Mouse (Mus musculus): ENCODE results near the gene Shisal1.

The Shisal1 gene

DNA sequence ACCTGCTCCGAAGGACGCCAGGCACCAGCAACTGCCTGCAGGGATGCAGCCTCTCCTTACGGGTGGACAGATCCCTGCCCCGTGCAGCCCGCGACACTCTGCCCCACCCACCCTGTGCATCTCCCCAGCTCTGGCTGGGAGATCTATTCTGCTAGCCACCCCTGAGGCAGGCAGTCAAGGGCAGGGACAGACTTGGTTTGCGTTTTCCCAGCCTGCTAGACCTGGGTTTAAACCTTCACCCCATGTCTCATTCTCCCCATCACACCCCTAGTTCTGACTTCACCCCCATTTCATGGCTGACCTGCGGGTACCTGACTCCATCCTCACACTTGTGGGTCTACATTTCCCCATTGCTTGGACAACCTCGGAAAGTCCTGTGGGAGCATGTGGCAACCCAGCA, at the start of gene Shisal1:
TSS of gene Shisal1 (minus strand) at position 101 of the 400 bp plus-strand sequence.
- no peak for DNase-seq (ENCODE audit: low spot score)

GRCm38 (mm10) chr15:84490486-84490885, 43.6 kb upstream of the Shisal1 start:
- DNase-seq (ENCODE audit: low spot score) = no peak

DNA sequence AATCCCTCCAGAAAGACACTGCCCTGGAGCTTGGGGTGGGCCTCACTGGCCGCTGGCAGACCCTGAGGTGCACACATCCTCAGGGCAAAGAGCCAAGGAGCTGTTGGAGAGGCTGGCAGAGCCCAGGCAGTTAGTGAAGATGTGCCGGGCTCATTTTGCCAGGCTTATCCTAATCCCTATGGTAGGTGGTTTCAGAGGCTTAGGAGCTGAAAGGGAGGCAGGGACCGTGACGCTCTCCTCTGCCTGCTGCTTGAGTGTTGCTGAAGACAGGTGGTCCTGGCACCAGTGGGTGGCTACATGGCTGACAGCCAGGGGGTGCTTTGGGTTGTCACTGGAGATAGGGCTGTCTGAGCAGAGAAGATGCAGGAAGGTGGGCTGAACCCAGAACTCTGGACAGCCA, 37.4 kb upstream of the Shisal1 start:
- DNase-seq (ENCODE audit: low spot score) = no peak

DNA sequence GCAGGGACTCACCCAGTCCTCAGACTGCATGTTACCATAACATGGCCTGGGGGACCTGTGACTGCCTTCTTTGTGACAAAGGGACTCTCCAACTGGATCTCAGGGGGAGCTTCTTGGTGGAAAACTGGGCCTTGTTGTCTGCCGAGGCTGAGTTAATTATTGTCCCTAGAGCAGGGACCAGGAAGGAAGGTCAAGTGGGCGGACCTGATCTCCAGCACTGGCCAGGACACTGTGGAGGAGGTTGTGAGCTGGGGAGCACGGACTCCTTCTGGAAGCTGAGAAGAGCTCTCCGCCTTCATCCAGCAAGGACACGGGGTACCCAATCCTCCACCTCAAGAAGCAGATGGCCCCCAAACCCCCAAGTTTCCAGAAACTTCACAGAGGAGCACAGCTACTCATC, 36.7 kb upstream of the Shisal1 start:
- DNase-seq (ENCODE audit: low spot score) = no peak

DNA sequence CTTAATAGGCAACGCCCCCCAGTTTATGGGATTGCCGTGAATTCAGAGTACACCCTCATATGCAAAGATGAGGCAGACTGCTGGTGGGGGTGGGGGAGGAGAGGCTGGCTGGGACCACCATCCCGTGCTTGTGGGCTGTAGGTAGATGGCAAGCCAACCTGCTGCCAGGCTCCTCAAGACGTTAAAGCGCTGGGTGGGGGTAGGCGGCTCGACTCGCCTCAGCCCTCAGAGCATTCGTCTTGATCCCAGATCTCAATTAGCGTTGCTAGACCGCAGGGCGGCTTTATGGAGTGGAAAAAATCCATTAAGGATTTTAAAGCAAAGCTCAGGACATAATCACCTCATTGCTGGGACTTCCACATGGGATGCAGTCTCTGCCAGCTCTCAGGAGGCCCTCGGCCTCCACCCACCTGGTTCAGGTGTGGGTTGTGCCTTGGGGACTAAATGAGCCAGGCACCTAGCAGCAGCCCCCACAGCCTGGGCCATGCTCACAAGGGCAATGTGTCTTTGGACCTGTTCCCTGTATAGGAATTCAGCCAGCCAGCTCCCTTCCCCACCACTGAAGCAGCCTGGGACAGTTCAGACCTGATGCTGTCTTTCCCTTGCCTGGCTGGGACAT, 34.5 kb upstream of the Shisal1 start:
- DNase-seq (ENCODE audit: low spot score) = no peak

DNA sequence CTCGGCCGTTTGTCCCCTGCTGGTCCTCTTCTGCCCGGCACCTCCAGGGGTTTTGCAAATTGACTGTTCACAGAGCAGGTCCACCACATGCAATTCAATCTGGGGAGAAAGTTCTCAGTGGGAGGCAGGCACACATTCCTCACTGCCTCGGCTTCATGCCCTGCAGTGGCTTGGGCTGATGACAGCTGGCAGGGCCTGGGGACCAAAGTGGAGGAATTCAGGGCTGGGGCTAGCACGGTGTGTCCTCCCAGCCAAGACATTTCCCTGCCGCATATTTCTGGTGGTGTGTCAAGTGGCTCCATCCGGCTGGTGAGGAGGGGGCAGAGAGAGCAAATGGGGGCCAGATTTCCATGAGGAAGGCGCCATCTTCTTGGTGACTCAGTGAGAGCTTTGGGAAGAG, 22.5 kb upstream of the Shisal1 start:
- no peak for DNase-seq (ENCODE audit: low spot score)

GRCm38 (mm10) chr15:84467761-84468160, 20.9 kb upstream of the Shisal1 start:
- DNase-seq (ENCODE audit: low spot score) = no peak

GRCm38 (mm10) chr15:84466458-84467267, 19.8 kb upstream of the Shisal1 start:
- no peak for DNase-seq (ENCODE audit: low spot score)

- no peak for DNase-seq (ENCODE audit: low spot score)
Measured at GRCm38 (mm10) chr15:84461429-84461828, 14.5 kb upstream of the Shisal1 start.

DNA sequence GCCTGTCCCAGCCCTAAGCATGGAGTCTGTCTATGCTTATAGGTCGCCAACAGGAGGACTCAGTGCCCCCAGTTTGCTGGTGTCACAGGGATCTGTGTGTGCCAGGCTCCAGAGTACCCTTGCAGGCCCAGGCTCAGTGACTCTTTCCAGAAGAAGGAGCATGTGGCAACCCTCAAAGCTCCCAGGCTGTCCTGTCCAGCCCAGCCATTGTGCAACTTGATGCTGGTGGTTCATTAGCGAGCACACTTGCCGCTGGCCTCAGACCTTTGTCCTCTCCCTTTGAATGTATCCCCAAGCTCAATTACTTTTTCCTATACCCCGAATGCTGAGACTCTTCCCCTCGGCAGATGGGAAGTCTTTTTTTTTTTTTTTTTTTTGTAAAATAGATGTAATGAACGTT, 12.1 kb upstream of the Shisal1 start:
- DNase-seq (ENCODE audit: low spot score) = no peak

DNA sequence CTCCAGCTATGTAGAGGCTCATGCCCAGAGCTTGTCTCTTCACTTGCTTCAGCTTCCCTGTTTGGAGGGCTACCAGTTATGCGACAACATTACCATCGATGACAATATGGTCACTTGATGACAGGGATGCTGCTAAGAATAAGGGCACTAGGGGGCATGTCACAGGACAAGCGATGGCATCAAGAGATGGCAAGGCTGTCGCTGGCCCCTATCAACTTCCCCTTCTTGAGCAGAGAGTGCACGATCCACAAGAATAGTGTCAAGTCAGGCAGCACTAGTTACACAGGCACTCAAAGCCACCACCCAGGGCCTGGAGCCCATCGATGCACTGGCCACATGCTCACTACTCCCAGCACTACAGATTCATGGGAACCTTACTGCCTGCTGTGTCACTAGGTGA, 8.4 kb upstream of the Shisal1 start:
- no peak for DNase-seq (ENCODE audit: low spot score)

DNA sequence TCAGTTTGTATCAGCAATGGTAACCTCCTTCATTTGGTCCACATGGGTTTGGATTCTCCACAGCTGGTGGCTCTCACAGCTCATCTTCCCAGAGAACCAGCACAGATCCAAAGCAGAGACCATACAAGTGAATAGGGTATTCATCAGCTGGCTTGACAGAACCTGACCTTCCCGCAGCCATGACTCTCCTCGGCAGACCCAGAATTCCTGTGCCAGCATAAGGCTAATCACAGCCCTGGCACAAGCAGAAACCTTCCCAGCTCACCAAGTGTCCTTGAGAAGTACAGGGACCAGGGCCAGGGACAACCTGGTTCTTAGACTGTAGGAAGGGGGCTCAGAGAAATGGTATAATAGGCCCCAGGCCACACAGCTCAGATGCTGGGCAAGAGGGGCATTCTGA, 6.2 kb upstream of the Shisal1 start:
- no peak for DNase-seq (ENCODE audit: low spot score)

DNA sequence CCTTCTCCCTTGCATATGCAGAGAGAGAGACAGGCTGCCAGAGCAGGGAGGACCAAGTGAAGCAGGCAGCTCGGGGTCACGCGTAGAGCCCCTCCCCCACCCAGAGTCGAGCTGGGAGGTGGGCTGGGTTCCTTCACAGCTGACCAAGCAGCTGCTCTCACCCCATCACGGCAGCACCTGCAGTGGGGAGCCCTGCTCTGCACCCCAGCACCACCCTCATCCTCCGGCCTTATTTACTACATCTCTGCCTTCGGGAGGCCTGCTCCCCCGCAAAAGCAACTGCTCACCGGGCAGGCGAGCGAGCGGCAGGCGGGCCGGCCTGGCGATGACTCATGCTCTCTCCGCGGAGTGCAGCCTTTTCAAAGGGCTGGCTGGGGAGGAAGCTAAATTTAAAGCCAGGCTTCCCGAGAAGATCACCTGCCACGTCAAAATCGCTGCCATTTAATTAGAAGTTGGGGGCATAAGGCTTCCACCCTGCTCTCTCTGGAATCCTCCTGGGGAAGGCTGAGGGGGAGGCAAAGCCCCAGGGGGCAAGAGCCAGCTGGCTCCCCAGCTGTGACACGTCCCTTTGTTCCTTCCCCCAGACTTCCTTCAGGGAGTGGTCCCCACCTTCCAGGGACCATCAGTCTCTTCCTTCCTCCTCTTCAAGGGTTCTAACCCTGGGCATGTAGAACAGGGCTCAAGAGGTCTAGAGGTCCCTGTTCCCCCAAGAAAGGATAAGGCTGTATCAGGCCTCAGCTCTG, 3.7 kb upstream of the Shisal1 start:
- peak; percentile 76 for DNase-seq (ENCODE audit: low spot score)

DNA sequence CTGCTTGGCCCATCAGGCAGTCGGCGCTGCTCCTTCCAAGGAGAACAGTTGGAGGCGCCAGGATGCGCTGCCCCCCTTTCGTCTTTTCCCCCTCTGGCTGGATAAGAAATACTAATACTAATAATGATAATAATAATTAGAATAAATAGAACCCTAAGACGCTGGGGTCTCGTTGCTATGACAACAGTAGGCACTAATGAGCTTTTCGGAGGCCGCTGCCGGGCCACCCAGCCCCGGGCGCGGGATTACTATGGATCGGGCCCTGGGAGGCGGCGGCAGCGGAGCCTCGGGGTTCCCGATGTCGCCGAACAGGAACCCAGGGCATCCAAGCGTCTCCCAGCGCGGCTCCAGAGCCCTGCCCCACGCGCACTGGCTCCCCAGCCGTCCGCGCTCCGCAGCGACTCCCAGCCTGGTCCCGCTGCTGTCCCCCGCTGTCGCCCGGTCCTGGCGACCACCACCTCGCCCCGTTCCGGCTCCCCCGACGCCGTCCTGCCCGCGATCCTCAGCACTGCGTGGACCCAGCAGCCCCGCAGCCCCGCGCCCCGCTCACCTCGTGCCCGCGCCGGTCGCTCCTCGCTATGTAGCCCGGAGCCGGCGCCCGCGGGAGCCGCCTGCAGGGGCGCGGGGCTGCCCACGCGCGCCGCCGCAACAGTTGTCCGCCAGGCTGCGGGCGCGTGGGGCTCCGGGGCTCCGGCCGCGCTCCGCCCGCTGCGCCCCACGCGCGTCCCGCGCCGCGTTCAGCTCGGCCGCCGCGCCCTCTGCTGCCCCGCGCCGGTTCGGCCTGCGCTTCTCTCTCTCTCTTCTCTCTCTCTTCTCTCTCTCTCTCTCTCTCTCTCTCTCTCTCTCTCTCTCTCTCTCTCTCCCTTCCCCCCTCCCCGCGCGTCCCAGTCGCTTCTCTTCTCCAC, 833 bp downstream of the Shisal1 start:
- peak; percentile 52 for DNase-seq (ENCODE audit: low spot score)

GRCm38 (mm10) chr15:84444181-84444580, 2.7 kb downstream of the Shisal1 start:
- no peak for DNase-seq (ENCODE audit: low spot score)

- no peak for DNase-seq (ENCODE audit: low spot score)
Measured at GRCm38 (mm10) chr15:84443631-84444030, 3.3 kb downstream of the Shisal1 start.

GRCm38 (mm10) chr15:84441682-84442315, 5.1 kb downstream of the Shisal1 start:
- no peak for DNase-seq (ENCODE audit: low spot score)

DNA sequence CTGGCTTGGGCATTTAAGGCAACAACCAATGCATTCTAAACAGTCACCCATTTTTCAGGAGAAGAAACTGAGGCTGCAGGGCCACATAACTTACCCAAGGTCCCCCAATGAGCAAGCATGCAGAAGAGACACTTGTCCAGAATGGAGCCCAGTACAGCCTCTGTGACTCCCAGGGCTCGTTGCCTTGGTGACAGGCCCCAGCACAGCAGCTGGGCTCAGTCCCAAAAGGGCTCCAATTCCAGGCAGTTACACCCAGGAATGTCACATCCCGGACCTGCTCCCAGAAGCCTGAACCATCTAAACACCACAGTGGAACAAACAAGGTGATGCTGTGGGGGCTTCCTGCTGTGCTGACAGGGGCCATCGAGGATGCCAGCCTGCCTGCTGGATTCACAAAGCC, 6.1 kb downstream of the Shisal1 start:
- no peak for DNase-seq (ENCODE audit: low spot score)

- DNase-seq (ENCODE audit: low spot score) = no peak
Measured at GRCm38 (mm10) chr15:84433586-84434185, 13.2 kb downstream of the Shisal1 start.

- DNase-seq (ENCODE audit: low spot score) = no peak
Measured at GRCm38 (mm10) chr15:84430482-84430881, 16.4 kb downstream of the Shisal1 start.

DNA sequence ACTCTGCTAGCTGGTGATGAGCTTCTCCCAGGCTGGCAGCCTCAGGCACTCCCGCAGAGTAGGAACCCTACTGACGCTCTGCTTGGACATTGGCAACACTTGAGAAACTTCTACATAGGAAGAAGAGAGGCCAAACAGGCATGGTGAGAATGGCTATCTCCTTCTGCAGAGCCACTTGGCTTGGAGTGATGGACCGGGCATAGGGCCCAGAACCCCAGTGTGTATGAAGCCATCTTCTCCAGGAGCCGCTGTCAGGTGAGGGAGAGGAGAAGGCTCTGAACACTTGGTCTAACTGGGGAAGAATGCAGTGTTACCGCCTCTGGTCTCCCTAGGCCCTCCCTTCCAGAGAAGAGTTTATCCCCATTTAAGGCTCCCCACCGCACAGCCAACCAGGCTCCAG, 19.3 kb downstream of the Shisal1 start:
- no peak for DNase-seq (ENCODE audit: low spot score)

Measured in testis, postnatal 10 days (tissue).